Mouse (Mus musculus): ENCODE results near the gene Gpr35. TPM values are rescaled to one million over a fixed set of nuclear protein-coding genes. Genes with fewer than 3 reads are reported as not detected.

Gene Gpr35
- polyA plus RNA-seq, 1 experiment from 2014 or later: 0.20 TPM

GRCm38 (mm10) chr1:92992880-92993279 lies 42.2 kb downstream of the Gpr35 start:
- H3K4me3 ChIP-seq: no peak overlapping the region
- no peak for ATAC-seq (ENCODE audit: low FRiP score, low read depth)
- H3K4me1 ChIP-seq: no peaks in the 10 kb centered on the region
- no peak overlapping the region for H3K4me2 ChIP-seq (replicated peaks)
- no peak overlapping the region for H3K27ac ChIP-seq
- H3K9me3 ChIP-seq: no peaks in the 10 kb centered on the region
- WGBS: 76% methylated on average over 2 of the region's 2 CpGs
- no peaks in the 10 kb centered on the region for H3K36me3 ChIP-seq
- no peak overlapping the region for H3K9ac ChIP-seq
- H3K27me3 ChIP-seq: no peaks in the 10 kb centered on the region; the same call in 1 of the 2 replicates

GRCm38 (mm10) chr1:93006061-93006460 lies 55.4 kb downstream of the Gpr35 start, which contains the start of gene Aqp12:
TSS of gene Aqp12 (plus strand) at chr1:93006334.
- WGBS: 72% methylated on average over 7 of the region's 7 CpGs
- Histone ChIP-seq H3K4me2 (replicated peaks) (no peak within 1 kb of the TSS), H3K9ac (no peak within 1 kb of the TSS), H3K4me1 (no peaks in the 10 kb centered on the region), H3K4me3 (no peak within 1 kb of the TSS), H3K27ac (no peak within 1 kb of the TSS), H3K27me3 (no peaks in the 10 kb centered on the region), H3K9me3 (peaks cover 3% of the 10 kb centered on the region), H3K36me3 (no peaks in the 10 kb centered on the region)
- ATAC-seq (ENCODE audit: low FRiP score, low read depth): no peak; the same call in 1 of the 2 replicates

- Histone ChIP-seq H3K36me3 (no peaks in the 10 kb centered on the region), H3K9me3 (no peaks in the 10 kb centered on the region), H3K9ac (no peak overlapping the region), H3K4me1 (no peaks in the 10 kb centered on the region), H3K27ac (no peak overlapping the region), H3K27me3 (no peaks in the 10 kb centered on the region), H3K4me3 (no peak overlapping the region), H3K4me2 (replicated peaks) (no peak overlapping the region)
- no peak for ATAC-seq (ENCODE audit: low FRiP score, low read depth)
- WGBS: 73% methylated on average over 4 of the region's 4 CpGs
These were observed 58.5 kb downstream of the Gpr35 start for GRCm38 (mm10) chr1:93009196-93009595.

- no peaks in the 10 kb centered on the region for H3K9me3 ChIP-seq
- H3K27me3 ChIP-seq: no peaks in the 10 kb centered on the region
- H3K36me3 ChIP-seq: no peaks in the 10 kb centered on the region
- H3K4me2 ChIP-seq (replicated peaks): no peak overlapping the region
- ATAC-seq (ENCODE audit: low FRiP score, low read depth): no peak
- no peak overlapping the region for H3K4me3 ChIP-seq
- no peaks in the 10 kb centered on the region for H3K4me1 ChIP-seq
- no peak overlapping the region for H3K27ac ChIP-seq
- H3K9ac ChIP-seq: no peak overlapping the region
- 33% methylated on average over 3 of the region's 3 CpGs for WGBS
These were observed 60.1 kb downstream of the Gpr35 start for GRCm38 (mm10) chr1:93010731-93011130.

GRCm38 (mm10) chr1:93012103-93012585 lies 61.5 kb downstream of the Gpr35 start:
- Histone ChIP-seq H3K9me3 (no peaks in the 10 kb centered on the region), H3K4me3 (no peak overlapping the region), H3K9ac (no peak overlapping the region), H3K4me1 (no peaks in the 10 kb centered on the region), H3K27ac (no peak overlapping the region), H3K4me2 (replicated peaks) (no peak overlapping the region), H3K36me3 (no peaks in the 10 kb centered on the region), H3K27me3 (no peaks in the 10 kb centered on the region)
- 68% methylated on average over 7 of the region's 7 CpGs for WGBS
- no peak for ATAC-seq (ENCODE audit: low FRiP score, low read depth)

- Histone ChIP-seq H3K27me3 (no peaks in the 10 kb centered on the region), H3K9ac (no peak overlapping the region), H3K36me3 (no peaks in the 10 kb centered on the region), H3K4me2 (replicated peaks) (no peak overlapping the region), H3K4me1 (no peaks in the 10 kb centered on the region), H3K4me3 (no peak overlapping the region), H3K27ac (no peak overlapping the region), H3K9me3 (no peaks in the 10 kb centered on the region)
- ATAC-seq (ENCODE audit: low FRiP score, low read depth): no peak
- 73% methylated on average over 4 of the region's 4 CpGs for WGBS
These were observed 62.7 kb downstream of the Gpr35 start for GRCm38 (mm10) chr1:93013367-93013766.

GRCm38 (mm10) chr1:93014460-93014859 lies 63.8 kb downstream of the Gpr35 start:
- no peaks in the 10 kb centered on the region for H3K4me1 ChIP-seq
- H3K36me3 ChIP-seq: no peaks in the 10 kb centered on the region
- no peaks in the 10 kb centered on the region for H3K9me3 ChIP-seq
- no peak overlapping the region for H3K4me3 ChIP-seq
- no peak overlapping the region for H3K27ac ChIP-seq
- no peak for ATAC-seq (ENCODE audit: low FRiP score, low read depth)
- H3K27me3 ChIP-seq: no peaks in the 10 kb centered on the region
- no peak overlapping the region for H3K9ac ChIP-seq
- H3K4me2 ChIP-seq (replicated peaks): no peak overlapping the region

GRCm38 (mm10) chr1:93015136-93015535 lies 64.5 kb downstream of the Gpr35 start:
- no peak overlapping the region for H3K4me2 ChIP-seq (replicated peaks)
- H3K4me3 ChIP-seq: no peak overlapping the region
- no peaks in the 10 kb centered on the region for H3K36me3 ChIP-seq
- no peaks in the 10 kb centered on the region for H3K4me1 ChIP-seq
- H3K9ac ChIP-seq: no peak overlapping the region
- H3K27ac ChIP-seq: no peak overlapping the region
- 62% methylated on average over 2 of the region's 2 CpGs for WGBS
- H3K9me3 ChIP-seq: no peaks in the 10 kb centered on the region
- no peak for ATAC-seq (ENCODE audit: low FRiP score, low read depth)
- no peaks in the 10 kb centered on the region for H3K27me3 ChIP-seq

GRCm38 (mm10) chr1:93018716-93019115 lies 68.1 kb downstream of the Gpr35 start:
- H3K4me3 ChIP-seq: no peak overlapping the region
- H3K4me2 ChIP-seq (replicated peaks): no peak overlapping the region
- H3K4me1 ChIP-seq: no peaks in the 10 kb centered on the region
- H3K36me3 ChIP-seq: no peaks in the 10 kb centered on the region
- H3K27me3 ChIP-seq: no peaks in the 10 kb centered on the region
- ATAC-seq (ENCODE audit: low FRiP score, low read depth): no peak
- no peak overlapping the region for H3K27ac ChIP-seq
- H3K9ac ChIP-seq: no peak overlapping the region
- WGBS: 81% methylated on average over 10 of the region's 10 CpGs
- no peaks in the 10 kb centered on the region for H3K9me3 ChIP-seq

- Histone ChIP-seq H3K9ac (no peak overlapping the region), H3K36me3 (no peaks in the 10 kb centered on the region; the same call in 1 of the 2 replicates), H3K27ac (no peak overlapping the region), H3K9me3 (no peaks in the 10 kb centered on the region), H3K27me3 (no peaks in the 10 kb centered on the region), H3K4me1 (no peaks in the 10 kb centered on the region), H3K4me3 (no peak overlapping the region), H3K4me2 (replicated peaks) (no peak overlapping the region)
- 76% methylated on average over 4 of the region's 4 CpGs for WGBS
- no peak for ATAC-seq (ENCODE audit: low FRiP score, low read depth)
These were observed 69.9 kb downstream of the Gpr35 start for GRCm38 (mm10) chr1:93020602-93021001.

GRCm38 (mm10) chr1:93026600-93026999 lies 75.9 kb downstream of the Gpr35 start:
- Histone ChIP-seq H3K4me1 (no peaks in the 10 kb centered on the region), H3K9ac (no peak overlapping the region), H3K4me3 (no peak overlapping the region), H3K36me3 (no peaks in the 10 kb centered on the region; the same call in 1 of the 2 replicates), H3K4me2 (replicated peaks) (no peak overlapping the region), H3K27me3 (no peaks in the 10 kb centered on the region), H3K27ac (no peak overlapping the region), H3K9me3 (no peaks in the 10 kb centered on the region)
- 89% methylated on average over 8 of the region's 8 CpGs for WGBS
- ATAC-seq (ENCODE audit: low FRiP score, low read depth): no peak

- H3K9me3 ChIP-seq: no peaks in the 10 kb centered on the region
- no peak overlapping the region for H3K4me2 ChIP-seq (replicated peaks)
- no peak overlapping the region for H3K4me3 ChIP-seq
- H3K4me1 ChIP-seq: no peaks in the 10 kb centered on the region
- WGBS: 94% methylated on average over 10 of the region's 10 CpGs
- H3K9ac ChIP-seq: no peak overlapping the region
- H3K27ac ChIP-seq: no peak overlapping the region
- H3K36me3 ChIP-seq: no peaks in the 10 kb centered on the region; the same call in 1 of the 2 replicates
- no peaks in the 10 kb centered on the region for H3K27me3 ChIP-seq
- ATAC-seq (ENCODE audit: low FRiP score, low read depth): no peak
These were observed 78.7 kb downstream of the Gpr35 start for GRCm38 (mm10) chr1:93029387-93029786.

- Histone ChIP-seq H3K4me3 (no peak overlapping the region), H3K9me3 (no peaks in the 10 kb centered on the region), H3K27ac (no peak overlapping the region), H3K36me3 (no peaks in the 10 kb centered on the region; the same call in 1 of the 2 replicates), H3K4me1 (no peaks in the 10 kb centered on the region), H3K27me3 (no peaks in the 10 kb centered on the region), H3K9ac (no peak overlapping the region), H3K4me2 (replicated peaks) (no peak overlapping the region)
- ATAC-seq (ENCODE audit: low FRiP score, low read depth): no peak
- 71% methylated on average over 2 of the region's 2 CpGs for WGBS
These were observed 79.4 kb downstream of the Gpr35 start for GRCm38 (mm10) chr1:93030060-93030459.
